20 mouse cellular contexts compared by ENCODE assay signal in genomic region chr4:34749236-34749635, GRCm38 (mm10). TPM values are rescaled to one million over a fixed set of nuclear protein-coding genes. Genes with fewer than 3 reads are reported as not detected.
DNase-seq lines count a peak whose midpoint lies in the region; ATAC-seq and TF ChIP-seq lines count a peak whose summit lies in the region.
"Had no signal": no experiment of that assay in that cellular context is flagged by ENCODE, and none has a peak within 500 bp of the region (broad histone marks: within the 10 kb centered on the region; RNA-seq: fewer than 3 reads in every experiment).

No protein-coding gene starts in this region.

- TF ChIP-seq CTCF in hindbrain, postnatal 0 days (IDR thresholded peaks at IDR 0.05; ENCODE audit: low read depth), result no peak

- no peaks in the 10 kb centered on the region for H3K27me3 ChIP-seq in hindbrain, postnatal 0 days (ENCODE audit: insufficient read depth, low read length)
- no peaks in the 10 kb centered on the region for H3K27me3 ChIP-seq in hindbrain, embryonic 12.5 days
- H3K27me3 ChIP-seq: embryonic facial prominence, embryonic 15.5 days; hindbrain, embryonic 13.5 days had no signal

- no peaks in the 10 kb centered on the region for H3K9me3 ChIP-seq in hindbrain, postnatal 0 days (ENCODE audit: low read length)
- H3K9me3 ChIP-seq in hindbrain, embryonic 12.5 days (replicated peaks), result no peaks in the 10 kb centered on the region
- H3K9me3 ChIP-seq: embryonic facial prominence, embryonic 15.5 days; hindbrain, embryonic 13.5 days had no signal

- DNase-seq in hindbrain, postnatal 0 days (ENCODE audit: low spot score), result peak; percentile 5
- peak; percentile 17 to 20 for DNase-seq in kidney, adult 8-10 months
- peak; percentile 46 to 69 for DNase-seq in kidney, postnatal 25 days
- peak; percentile 18 for DNase-seq in lung, postnatal 14 days
- DNase-seq in gastrocnemius, postnatal 10 days, result no peak
- DNase-seq in urinary bladder, postnatal 36 days (ENCODE audit: low spot score in 2 of 2), result no peak
- DNase-seq: midbrain, embryonic 14.5 days; right cerebral cortex, postnatal 4 days; thymus, postnatal 25 days had no signal

- ATAC-seq in hindbrain, postnatal 0 days, result no peak
- ATAC-seq in hindbrain, embryonic 12.5 days (ENCODE audit: low FRiP score), result no peak
- ATAC-seq: forebrain, embryonic 14.5 days had no signal

- 47% methylated on average over 6 of the region's 6 CpGs for WGBS in hindbrain, postnatal 0 days
- WGBS in hindbrain, embryonic 12.5 days, result 75% methylated on average over 6 of the region's 6 CpGs

- H3K36me3 ChIP-seq in hindbrain, postnatal 0 days (ENCODE audit: insufficient read depth, low read length), result no peaks in the 10 kb centered on the region
- no peaks in the 10 kb centered on the region for H3K36me3 ChIP-seq in hindbrain, embryonic 12.5 days
- H3K36me3 ChIP-seq: embryonic facial prominence, embryonic 15.5 days; hindbrain, embryonic 13.5 days had no signal

- H3K4me1 ChIP-seq in hindbrain, postnatal 0 days (ENCODE audit: insufficient read depth, low read length), result no peaks in the 10 kb centered on the region
- no peaks in the 10 kb centered on the region for H3K4me1 ChIP-seq in hindbrain, embryonic 12.5 days
- H3K4me1 ChIP-seq: embryonic facial prominence, embryonic 15.5 days; hindbrain, embryonic 13.5 days had no signal

- H3K4me2 ChIP-seq in hindbrain, postnatal 0 days (ENCODE audit: low read depth, low read length), result no peak overlapping the region
- H3K4me2 ChIP-seq in hindbrain, embryonic 12.5 days (replicated peaks), result no peak overlapping the region
- H3K4me2 ChIP-seq: embryonic facial prominence, embryonic 15.5 days; heart, embryonic 11.5 days; hindbrain, embryonic 13.5 days had no signal

- no peak overlapping the region for H3K27ac ChIP-seq in hindbrain, postnatal 0 days
- no peak overlapping the region for H3K27ac ChIP-seq in hindbrain, embryonic 12.5 days
- H3K27ac ChIP-seq: embryonic facial prominence, embryonic 15.5 days; hindbrain, embryonic 13.5 days; macrophage had no signal

- no peak overlapping the region for H3K9ac ChIP-seq in hindbrain, postnatal 0 days (replicated peaks; ENCODE audit: low read length)
- H3K9ac ChIP-seq in hindbrain, embryonic 12.5 days, result no peak overlapping the region
- H3K9ac ChIP-seq: embryonic facial prominence, embryonic 15.5 days; hindbrain, embryonic 13.5 days had no signal

- no peak overlapping the region for H3K4me3 ChIP-seq in hindbrain, postnatal 0 days (ENCODE audit: low read length)
- H3K4me3 ChIP-seq in hindbrain, embryonic 12.5 days, result no peak overlapping the region
- H3K4me3 ChIP-seq: embryonic facial prominence, embryonic 15.5 days; hindbrain, embryonic 13.5 days had no signal

RNA-seq across cellular contexts. Expression of gene Gm136, which starts 6.8 kb away (rescaled TPM):
- total RNA-seq in hindbrain, postnatal 0 days (2014; rRNA removed), result not detected in 2 replicates
- not detected in 2 replicates for polyA plus RNA-seq in hindbrain, postnatal 0 days (2015; fragmentation: Nextera tagmentation; extraction: Ambion mirVana)
- polyA plus RNA-seq in hindbrain, embryonic 12.5 days (2016; fragmentation: Nextera tagmentation; extraction: Ambion mirVana), result not detected in 2 replicates
- total RNA-seq in gastrocnemius, postnatal 10 days (2021), result not detected
- total RNA-seq: CH12.LX; gastrocnemius, adult 8-10 months; left cerebral cortex, adult 18-20 months had no signal
- polyA plus RNA-seq: cortical plate, adult 2 months; embryonic facial prominence, embryonic 15.5 days; forebrain, embryonic 14.5 days; heart, embryonic 11.5 days; hindbrain, embryonic 13.5 days; limb, embryonic 14.5 days; macrophage; midbrain, embryonic 14.5 days had no signal

RNA-seq across cellular contexts. Expression of gene Cfap206, which starts 19.2 kb away (rescaled TPM):
- 2.2 and 9.7 TPM in 2 replicates for total RNA-seq in hindbrain, postnatal 0 days (2014; rRNA removed)
- polyA plus RNA-seq in hindbrain, postnatal 0 days (2015; fragmentation: Nextera tagmentation; extraction: Ambion mirVana), result 4.8 TPM in 2 replicates
- polyA plus RNA-seq in hindbrain, embryonic 12.5 days (2016; fragmentation: Nextera tagmentation; extraction: Ambion mirVana), result 5.2 and 5.3 TPM in 2 replicates
- not detected for total RNA-seq in gastrocnemius, postnatal 10 days (2021)
- total RNA-seq: CH12.LX; gastrocnemius, adult 8-10 months had no signal
- polyA plus RNA-seq: macrophage had no signal

RNA-seq across cellular contexts. Expression of gene Smim8, which starts 29.0 kb away (rescaled TPM):
- 9.2 and 9.8 TPM in 2 replicates for total RNA-seq in hindbrain, postnatal 0 days (2014; rRNA removed)
- polyA plus RNA-seq in hindbrain, postnatal 0 days (2015; fragmentation: Nextera tagmentation; extraction: Ambion mirVana), result 57.4 and 58.5 TPM in 2 replicates
- polyA plus RNA-seq in hindbrain, embryonic 12.5 days (2016; fragmentation: Nextera tagmentation; extraction: Ambion mirVana), result 43.2 and 48.0 TPM in 2 replicates
- total RNA-seq in gastrocnemius, postnatal 10 days (2021), result 10 to 100 TPM; 27.1 to 29.0 TPM

Comparison
In these comparisons a context has a peak if more than half of its experiments do, and no peak if none do; other contexts are left out.
1. DNase-seq: peak in hindbrain, postnatal 0 days (single experiment), kidney, adult 8-10 months (2 of 2), kidney, postnatal 25 days (2 of 2) and lung, postnatal 14 days (single experiment); none in gastrocnemius, postnatal 10 days (single experiment) and urinary bladder, postnatal 36 days (0 of 2).